Mouse (Mus musculus) MEL (cell line): Measurements from ENCODE around the gene Rrp7a.

ENCODE experiments used
- CTCF ChIP-seq, 3 experiments: IDR thresholded peaks in 2 of 3; conservative IDR thresholded peaks in 1 of 3; 2 replicates each; pipeline ENCODE4 v1.5.1; 2011 to 2012; ENCODE audit warnings: low read length in 3 of 3, low read depth in 2 of 3, mild to moderate bottlenecking in 2 of 3, improper control_type of control experiment in 1 of 3, inconsistent platforms in 1 of 3, mixed read lengths in 1 of 3, moderate library complexity in 1 of 3; ENCODE audit not compliant: control insufficient read depth in 1 of 3, insufficient read depth in 1 of 3, poor library complexity in 1 of 3, severe bottlenecking in 1 of 3
- E2F4 ChIP-seq: IDR thresholded peaks from 2 replicates; pipeline ENCODE4 v1.6.1; 2011; ENCODE audit warnings: low read depth, low read length, improper control_type of control experiment, borderline replicate concordance
- GATA1 ChIP-seq: IDR thresholded peaks from 2 replicates; pipeline ENCODE4 v1.6.1; 2011; ENCODE audit warnings: low read depth, low read length, improper control_type of control experiment
- POLR2A ChIP-seq, 2 experiments: IDR thresholded peaks; 2 replicates each; pipeline ENCODE4 v1.6.1; 2011 to 2012; ENCODE audit warnings: low read length in 2 of 2, mild to moderate bottlenecking in 2 of 2, control low read depth in 1 of 2, improper control_type of control experiment in 1 of 2, low read depth in 1 of 2, moderate library complexity in 1 of 2; ENCODE audit not compliant: control insufficient read depth in 1 of 2, insufficient read depth in 1 of 2, poor library complexity in 1 of 2
- POLR2AphosphoS5 ChIP-seq: IDR thresholded peaks from 2 replicates; pipeline ENCODE4 v1.6.1; 2012; ENCODE audit warnings: low read depth, borderline replicate concordance, mild to moderate bottlenecking, inconsistent platforms, low read length, moderate library complexity, mixed read lengths
- TBP ChIP-seq: IDR thresholded peaks from 2 replicates; pipeline ENCODE4 v1.8.0; 2011; ENCODE audit warnings: low read depth, low read length, improper control_type of control experiment

- TF ChIP-seq CTCF (IDR thresholded peaks at IDR 0.05 in 2 of 3, conservative IDR thresholded peaks at IDR 0.05 in 1 of 3; ENCODE audit: control insufficient read depth in 1 of 3, insufficient read depth in 1 of 3, low read depth in 2 of 3, low read length in 3 of 3, poor library complexity in 1 of 3, severe bottlenecking in 1 of 3) (peak; percentile 27 to 75 (median 50); a peak in 5 of 6 replicates), POLR2AphosphoS5 (no peak), POLR2A (IDR thresholded peaks at IDR 0.05; ENCODE audit: control insufficient read depth in 1 of 2, insufficient read depth in 1 of 2, low read depth in 1 of 2, low read length in 2 of 2, poor library complexity in 1 of 2) (no peak), GATA1 (no peak), TBP (no peak), E2F4 (no peak)
These were observed 9.7 kb downstream of the Rrp7a start for GRCm38 (mm10) chr15:83112898-83113297.
